Mouse (Mus musculus) hindbrain, embryonic 16.5 days (tissue): ENCODE results near the gene Apoh. TPM values are rescaled to one million over a fixed set of nuclear protein-coding genes. Genes with fewer than 3 reads are reported as not detected.

Source experiments
- ATAC-seq: fragments of 200-750 bp; cut with Nextera tagmentation; 2 replicates; pipeline ENCODE4 v1.8.0; 2017; ENCODE audit warnings: moderate TSS enrichment, moderate library complexity
- H3K27ac ChIP-seq: fragments of 300-500 bp; sonication (generic); 2 replicates; pipeline ENCODE4 v1.5.1; 2014; ENCODE audit warnings: low read depth, mild to moderate bottlenecking, control low read depth, low read length, moderate library complexity
- H3K27me3 ChIP-seq: fragments of 300-500 bp; sonication (generic); replicated peaks from 2 replicates; pipeline ENCODE4 v1.6.1; 2014; ENCODE audit warnings: low read length; ENCODE audit not compliant: control insufficient read depth, insufficient read depth
- H3K36me3 ChIP-seq: fragments of 300-500 bp; sonication (generic); 2 replicates; pipeline ENCODE4 v1.6.1; 2014; ENCODE audit warnings: mild to moderate bottlenecking, low read length, moderate library complexity, mixed read lengths; ENCODE audit not compliant: control insufficient read depth, insufficient read depth
- H3K4me1 ChIP-seq: fragments of 300-500 bp; sonication (generic); 2 replicates; pipeline ENCODE4 v1.6.1; 2014; ENCODE audit warnings: low read depth, low read length; ENCODE audit not compliant: control insufficient read depth, insufficient read depth
- H3K4me2 ChIP-seq: fragments of 300-500 bp; sonication (generic); 2 replicates; pipeline ENCODE4 v1.6.1; 2014; ENCODE audit warnings: mild to moderate bottlenecking, low read length, control low read depth, moderate library complexity
- H3K4me3 ChIP-seq: fragments of 300-500 bp; sonication (generic); 2 replicates; pipeline ENCODE4 v1.5.1; 2014; ENCODE audit warnings: mild to moderate bottlenecking, low read length, control low read depth, moderate library complexity
- H3K9ac ChIP-seq: fragments of 300-500 bp; sonication (generic); 2 replicates; pipeline ENCODE4 v1.6.1; 2014; ENCODE audit warnings: low read depth, mild to moderate bottlenecking, control low read depth, low read length, moderate library complexity
- H3K9me3 ChIP-seq: fragments of 300-500 bp; sonication (generic); 2 replicates; pipeline ENCODE4 v1.6.1; 2014; ENCODE audit warnings: mild to moderate bottlenecking, low read length, moderate library complexity; ENCODE audit not compliant: control insufficient read depth
- WGBS: fragments of 180-500 bp; shearing (Covaris S2); extraction: QIAGEN DNeasy Blood & Tissue Kit; methylation state at CpG from one replicate; pipeline ENCODE4 v1.1.7; 2014; 5-methylcytosine and 5-hydroxymethylcytosine counted together
- polyA plus RNA-seq: library from polyadenylated mRNA; unstranded; fragments of >200 nt; fragmentation: Nextera tagmentation; extraction: Ambion mirVana; gene quantifications from 2 replicates; pipeline ENCODE4 v1.2.1, GENCODE M21; 2015

Apoh gene
- polyA plus RNA-seq, 1 experiment from 2014 or later, result 0.43 TPM

- Histone ChIP-seq H3K27me3 (no peaks in the 10 kb centered on the region), H3K36me3 (no peaks in the 10 kb centered on the region), H3K4me2 (no peak overlapping the region), H3K4me3 (no peak overlapping the region), H3K9me3 (no peaks in the 10 kb centered on the region), H3K27ac (no peak overlapping the region), H3K9ac (no peak overlapping the region), H3K4me1 (peaks cover 3% of the 10 kb centered on the region; the same call in 1 of the 2 replicates)
- WGBS, result 91% methylated on average over 4 of the region's 4 CpGs
- ATAC-seq, result no peak
Measured at GRCm38 (mm10) chr11:108303787-108304186, 39.4 kb upstream of the Apoh start.

GRCm38 (mm10) chr11:108307258-108307657 lies 35.9 kb upstream of the Apoh start:
- no peak overlapping the region for H3K4me2 ChIP-seq
- H3K9me3 ChIP-seq, result no peaks in the 10 kb centered on the region
- H3K9ac ChIP-seq, result no peak overlapping the region
- no peaks in the 10 kb centered on the region for H3K36me3 ChIP-seq
- no peak for ATAC-seq
- H3K4me1 ChIP-seq, result no peaks in the 10 kb centered on the region
- WGBS, result 74% methylated on average over 7 of the region's 7 CpGs
- no peak overlapping the region for H3K4me3 ChIP-seq
- H3K27me3 ChIP-seq, result no peaks in the 10 kb centered on the region
- H3K27ac ChIP-seq, result no peak overlapping the region

GRCm38 (mm10) chr11:108308253-108308652 lies 34.9 kb upstream of the Apoh start:
- H3K4me1 ChIP-seq, result no peaks in the 10 kb centered on the region
- no peaks in the 10 kb centered on the region for H3K36me3 ChIP-seq
- no peaks in the 10 kb centered on the region for H3K27me3 ChIP-seq
- no peak overlapping the region for H3K9ac ChIP-seq
- no peak overlapping the region for H3K4me3 ChIP-seq
- H3K4me2 ChIP-seq, result no peak overlapping the region
- no peaks in the 10 kb centered on the region for H3K9me3 ChIP-seq
- 98% methylated on average over 5 of the region's 5 CpGs for WGBS
- no peak for ATAC-seq
- no peak overlapping the region for H3K27ac ChIP-seq

GRCm38 (mm10) chr11:108309791-108310190 lies 33.4 kb upstream of the Apoh start:
- Histone ChIP-seq H3K9ac (no peak overlapping the region), H3K4me2 (no peak overlapping the region), H3K9me3 (no peaks in the 10 kb centered on the region), H3K27me3 (no peaks in the 10 kb centered on the region), H3K4me1 (no peaks in the 10 kb centered on the region), H3K36me3 (no peaks in the 10 kb centered on the region), H3K4me3 (no peak overlapping the region), H3K27ac (no peak overlapping the region)
- no peak for ATAC-seq
- WGBS, result 83% methylated on average over 5 of the region's 5 CpGs

GRCm38 (mm10) chr11:108311912-108312311 lies 31.2 kb upstream of the Apoh start:
- no peaks in the 10 kb centered on the region for H3K27me3 ChIP-seq
- no peak overlapping the region for H3K9ac ChIP-seq
- H3K4me3 ChIP-seq, result no peak overlapping the region
- H3K36me3 ChIP-seq, result no peaks in the 10 kb centered on the region
- H3K4me2 ChIP-seq, result no peak overlapping the region
- no peak for ATAC-seq
- no peaks in the 10 kb centered on the region for H3K4me1 ChIP-seq
- no peaks in the 10 kb centered on the region for H3K9me3 ChIP-seq
- 85% methylated on average over 2 of the region's 2 CpGs for WGBS
- H3K27ac ChIP-seq, result no peak overlapping the region

- H3K36me3 ChIP-seq, result no peaks in the 10 kb centered on the region
- WGBS, result 82% methylated on average over 5 of the region's 5 CpGs
- no peak overlapping the region for H3K4me3 ChIP-seq
- H3K9ac ChIP-seq, result no peak overlapping the region
- no peak for ATAC-seq
- H3K27ac ChIP-seq, result no peak overlapping the region
- H3K27me3 ChIP-seq, result no peaks in the 10 kb centered on the region
- H3K4me2 ChIP-seq, result no peak overlapping the region
- no peaks in the 10 kb centered on the region for H3K4me1 ChIP-seq
- H3K9me3 ChIP-seq, result no peaks in the 10 kb centered on the region
Measured at GRCm38 (mm10) chr11:108312516-108312915, 30.6 kb upstream of the Apoh start.

GRCm38 (mm10) chr11:108315736-108316135 lies 27.4 kb upstream of the Apoh start:
- Histone ChIP-seq H3K27me3 (no peaks in the 10 kb centered on the region), H3K4me3 (no peak overlapping the region), H3K4me2 (no peak overlapping the region), H3K36me3 (no peaks in the 10 kb centered on the region), H3K9ac (no peak overlapping the region), H3K9me3 (no peaks in the 10 kb centered on the region), H3K4me1 (no peaks in the 10 kb centered on the region), H3K27ac (no peak overlapping the region)
- ATAC-seq, result no peak
- WGBS, result 86% methylated on average over 7 of the region's 7 CpGs

- Histone ChIP-seq H3K27ac (no peak overlapping the region), H3K9ac (no peak overlapping the region), H3K4me3 (no peak overlapping the region), H3K27me3 (no peaks in the 10 kb centered on the region), H3K4me1 (no peaks in the 10 kb centered on the region), H3K36me3 (no peaks in the 10 kb centered on the region), H3K4me2 (no peak overlapping the region), H3K9me3 (no peaks in the 10 kb centered on the region)
- 83% methylated on average over 6 of the region's 6 CpGs for WGBS
- no peak for ATAC-seq
Measured at GRCm38 (mm10) chr11:108317878-108318277, 25.3 kb upstream of the Apoh start.

- no peaks in the 10 kb centered on the region for H3K9me3 ChIP-seq
- no peak overlapping the region for H3K27ac ChIP-seq
- no peaks in the 10 kb centered on the region for H3K27me3 ChIP-seq
- no peaks in the 10 kb centered on the region for H3K36me3 ChIP-seq
- WGBS, result 86% methylated on average over 11 of the region's 11 CpGs
- no peak overlapping the region for H3K4me3 ChIP-seq
- H3K4me2 ChIP-seq, result no peak overlapping the region
- ATAC-seq, result no peak
- no peaks in the 10 kb centered on the region for H3K4me1 ChIP-seq
- H3K9ac ChIP-seq, result no peak overlapping the region
Measured at GRCm38 (mm10) chr11:108319162-108319561, 24.0 kb upstream of the Apoh start.

GRCm38 (mm10) chr11:108320561-108320960 lies 22.6 kb upstream of the Apoh start:
- Histone ChIP-seq H3K9me3 (no peaks in the 10 kb centered on the region), H3K27ac (no peak overlapping the region), H3K4me3 (no peak overlapping the region), H3K4me2 (no peak overlapping the region), H3K36me3 (no peaks in the 10 kb centered on the region), H3K4me1 (no peaks in the 10 kb centered on the region), H3K9ac (no peak overlapping the region), H3K27me3 (no peaks in the 10 kb centered on the region)
- ATAC-seq, result no peak
- 83% methylated on average over 7 of the region's 7 CpGs for WGBS
